Mouse (Mus musculus) olfactory bulb, adult 2 months (tissue): ENCODE data around the gene Ttc28.

ENCODE experiments used
- CTCF ChIP-seq: fragments of 200-500 bp; IDR thresholded peaks from 2 replicates; pipeline ENCODE4 v1.5.1; 2012; ENCODE audit warnings: low read depth, mild to moderate bottlenecking, low read length, moderate library complexity; ENCODE audit not compliant: insufficient read depth
- POLR2A ChIP-seq: fragments of 200-500 bp; IDR thresholded peaks from 2 replicates; pipeline ENCODE4 v1.6.1; 2012; ENCODE audit warnings: mild to moderate bottlenecking, low read depth, low read length, moderate library complexity; ENCODE audit not compliant: insufficient read depth

DNA sequence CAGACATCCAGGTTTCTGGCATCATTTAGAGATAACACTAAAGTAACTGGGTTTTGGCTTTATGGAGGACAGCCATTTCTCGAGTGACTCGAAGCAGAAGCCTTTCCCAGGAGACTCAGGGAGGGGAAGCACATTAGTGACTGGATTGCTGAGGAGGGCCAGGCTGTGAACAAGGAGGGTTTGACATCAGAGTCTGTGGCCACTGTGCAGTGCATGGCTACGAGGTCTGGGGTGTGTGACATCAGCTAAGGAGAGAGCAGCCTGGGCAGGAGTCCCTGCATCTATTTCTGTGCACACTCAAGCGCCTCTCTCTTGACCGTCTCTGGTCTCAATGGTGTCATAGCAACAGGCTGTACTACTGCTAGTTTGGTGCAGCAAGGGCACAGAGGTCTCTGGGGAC is 383.8 kb downstream of the Ttc28 start:
- TF ChIP-seq POLR2A (no peak), CTCF (no peak)
